Mouse (Mus musculus) cerebellum, adult 2 months (tissue): ENCODE data around the gene Fam240b. TPM values are rescaled to one million over a fixed set of nuclear protein-coding genes. Genes with fewer than 3 reads are reported as not detected.

ENCODE experiments used
- DNase-seq, 2 experiments: peaks; one replicate each; pipeline ENCODE4 v3.0.0; 2021
- H3K27ac ChIP-seq: fragments of 200-500 bp; 2 replicates; pipeline ENCODE4 v1.5.1; 2012; ENCODE audit warnings: low read length, control low read depth, inconsistent platforms; ENCODE audit not compliant: insufficient read depth
- H3K27me3 ChIP-seq: fragments of 200-500 bp; 2 replicates; pipeline ENCODE4 v1.6.1; 2012; ENCODE audit warnings: inconsistent platforms, mild to moderate bottlenecking, low read length, moderate library complexity; ENCODE audit not compliant: control insufficient read depth, insufficient read depth
- H3K4me1 ChIP-seq: fragments of 200-500 bp; 2 replicates; pipeline ENCODE4 v1.6.1; 2011; ENCODE audit warnings: low read length; ENCODE audit not compliant: control insufficient read depth, insufficient read depth
- H3K4me3 ChIP-seq: fragments of 200-500 bp; replicated peaks from 2 replicates; pipeline ENCODE3; 2011; ENCODE audit warnings: mild to moderate bottlenecking, low read depth, low read length, control low read depth; ENCODE audit not compliant: insufficient read depth
- CTCF ChIP-seq: fragments of 200-500 bp; IDR thresholded peaks from 2 replicates; pipeline ENCODE4 v1.5.1; 2011; ENCODE audit warnings: low read depth, mild to moderate bottlenecking, control low read depth, low read length, moderate library complexity, borderline replicate concordance; ENCODE audit not compliant: insufficient read depth
- POLR2A ChIP-seq: fragments of 200-500 bp; IDR thresholded peaks from 2 replicates; pipeline ENCODE4 v1.6.1; 2011; ENCODE audit warnings: low read length, control low read depth, borderline replicate concordance; ENCODE audit not compliant: insufficient read depth
- WGBS: fragments of 180-500 bp; shearing (Covaris S2); methylation state at CpG from one replicate; pipeline ENCODE4 v1.1.7; 2018; 5-methylcytosine and 5-hydroxymethylcytosine counted together
- polyA plus RNA-seq: library from polyadenylated mRNA; depleted of rRNA; stranded (reverse); fragments of >200 nt; gene quantifications from 2 replicates; pipeline ENCODE4 v1.2.3, GENCODE M21; 2012; rRNA removed

Fam240b gene
- polyA plus RNA-seq, 1 experiment = not detected

- TF ChIP-seq POLR2A (no peak), CTCF (no peak)
- Histone ChIP-seq H3K27ac (no peak overlapping the region), H3K27me3 (no peaks in the 10 kb centered on the region), H3K4me3 (no peak overlapping the region), H3K4me1 (no peaks in the 10 kb centered on the region)
- no peak for DNase-seq
- WGBS = 71% methylated on average over 7 of the region's 7 CpGs
Measured at GRCm38 (mm10) chr13:64437801-64438200, 59.8 kb downstream of the Fam240b start.

GRCm38 (mm10) chr13:64432017-64432995 lies 65.3 kb downstream of the Fam240b start, which contains the start of gene Cdk20:
Cdk20 (plus strand) TSS chr13:64432314.
- WGBS = under 1% methylated on average over 57 of the region's 57 CpGs
- peak; percentile 75; the same call in 1 of the 2 replicates for TF ChIP-seq POLR2A
- peak; percentile 39; the same call in 1 of the 2 replicates for TF ChIP-seq CTCF

More at GRCm38 (mm10) chr13:64432017-64432995, 65.3 kb downstream of the Fam240b start, which contains the start of gene Cdk20:
- Histone ChIP-seq H3K27ac (peak within 1 kb of the TSS; percentile 43), H3K27me3 (no peaks in the 10 kb centered on the region), H3K4me3 (peak within 1 kb of the TSS; percentile 77), H3K4me1 (no peaks in the 10 kb centered on the region)
- peak; percentile 92 to 96 for DNase-seq

Other genes with a start within 250 kb of the Fam240b start
- 15.3 and 17.0 TPM in 2 replicates for gene Cdc14b, start 222.5 kb downstream of the Fam240b start, polyA plus RNA-seq
- 18.4 and 21.5 TPM in 2 replicates for gene Aaed1, start 185.1 kb downstream of the Fam240b start, polyA plus RNA-seq
- gene Ctsl, start 126.9 kb downstream of the Fam240b start, polyA plus RNA-seq = 150 and 164 TPM in 2 replicates
- 27.9 and 28.5 TPM in 2 replicates for gene Cdk20, start 65.5 kb downstream of the Fam240b start, polyA plus RNA-seq